Mouse (Mus musculus) MEL (cell line): ENCODE measurements at regions not wholly inside any gene's neighbourhood (a gene's known extent, or its start where the extent isn't known, plus 50 kb on each side); places are given as distances from the start of the nearest gene placed in this dataset.

ENCODE experiments used
- DNase-seq: peaks from one replicate; pipeline ENCODE4 v3.0.0; 2011; ENCODE audit warnings: low read depth, low spot score
- H3K27ac ChIP-seq: 2 replicates; pipeline ENCODE4 v1.5.1; 2012; ENCODE audit warnings: low read depth, mild to moderate bottlenecking, control low read depth, low read length, moderate library complexity; ENCODE audit not compliant: control insufficient read depth
- H3K27me3 ChIP-seq, 2 experiments: fragments of 150-350 bp in 1 of 2; sonication (generic) in 1 of 2; 2 replicates each; pipeline ENCODE4 v1.6.1; 2012; ENCODE audit warnings: low read length in 2 of 2, mild to moderate bottlenecking in 2 of 2, improper control_type of control experiment in 1 of 2, moderate library complexity in 1 of 2; ENCODE audit not compliant: insufficient read depth in 2 of 2, control insufficient read depth in 1 of 2
- H3K36me3 ChIP-seq, 2 experiments: 2 replicates each; pipeline ENCODE4 v1.6.1; 2012 to 2014; ENCODE audit warnings: low read length in 2 of 2, improper control_type of control experiment in 1 of 2, inconsistent platforms in 1 of 2, mild to moderate bottlenecking in 1 of 2; ENCODE audit not compliant: insufficient read depth in 2 of 2, control insufficient read depth in 1 of 2
- H3K4me1 ChIP-seq, 2 experiments: fragments of 150-350 bp in 1 of 2; sonication (generic) in 1 of 2; 2 replicates each; pipeline ENCODE4 v1.6.1; 2012; ENCODE audit warnings: low read length in 2 of 2, improper control_type of control experiment in 1 of 2, mild to moderate bottlenecking in 1 of 2; ENCODE audit not compliant: insufficient read depth in 2 of 2, control insufficient read depth in 1 of 2
- H3K4me3 ChIP-seq, 2 experiments: fragments of 150-350 bp in 1 of 2; sonication (generic) in 1 of 2; 2 replicates each; pipeline ENCODE4 v1.5.1; 2012; ENCODE audit warnings: low read depth in 2 of 2, low read length in 2 of 2, mild to moderate bottlenecking in 2 of 2, moderate library complexity in 2 of 2, control low read depth in 1 of 2, improper control_type of control experiment in 1 of 2; ENCODE audit not compliant: control insufficient read depth in 1 of 2, insufficient read depth in 1 of 2
- H3K79me2 ChIP-seq: 2 replicates; pipeline ENCODE4 v1.6.1; 2012; ENCODE audit warnings: mild to moderate bottlenecking, low read length, moderate library complexity; ENCODE audit not compliant: control insufficient read depth, poor library complexity, insufficient read depth
- H3K9ac ChIP-seq: 2 replicates; pipeline ENCODE4 v1.6.1; 2012; ENCODE audit warnings: low read depth, mild to moderate bottlenecking, control low read depth, low read length, moderate library complexity; ENCODE audit not compliant: control insufficient read depth, poor library complexity, severe bottlenecking
- H3K9me3 ChIP-seq: fragments of 150-350 bp; sonication (generic); replicated peaks from 2 replicates; pipeline ENCODE4 v1.6.1; 2012; ENCODE audit warnings: mild to moderate bottlenecking, low read length, improper control_type of control experiment, moderate library complexity; ENCODE audit not compliant: insufficient read depth
- BHLHE40 ChIP-seq: IDR thresholded peaks from 2 replicates; pipeline ENCODE4 v1.6.1; 2012; ENCODE audit warnings: low read depth, mild to moderate bottlenecking, inconsistent platforms, low read length, improper control_type of control experiment, borderline replicate concordance
- CHD1 ChIP-seq: IDR thresholded peaks from 2 replicates; pipeline ENCODE4 v1.6.1; 2012; ENCODE audit warnings: low read depth, mild to moderate bottlenecking, inconsistent platforms, low read length, improper control_type of control experiment
- CHD2 ChIP-seq: IDR thresholded peaks from 2 replicates; pipeline ENCODE4 v1.6.1; 2011; ENCODE audit warnings: low read length, improper control_type of control experiment
- E2F4 ChIP-seq: IDR thresholded peaks from 2 replicates; pipeline ENCODE4 v1.6.1; 2011; ENCODE audit warnings: low read depth, low read length, improper control_type of control experiment, borderline replicate concordance
- ELF1 ChIP-seq: IDR thresholded peaks from 2 replicates; pipeline ENCODE4 v1.6.1; 2014; ENCODE audit warnings: low read depth, mild to moderate bottlenecking, inconsistent platforms, low read length, improper control_type of control experiment, moderate library complexity
- EP300 ChIP-seq, 2 experiments: IDR thresholded peaks; 2 replicates each; pipeline ENCODE4 v1.6.1; 2011; ENCODE audit warnings: improper control_type of control experiment in 2 of 2, low read length in 2 of 2, low read depth in 1 of 2, mild to moderate bottlenecking in 1 of 2
- GABPA ChIP-seq: IDR thresholded peaks from 2 replicates; pipeline ENCODE4 v1.6.1; 2012; ENCODE audit warnings: low read depth, mild to moderate bottlenecking, inconsistent platforms, low read length, improper control_type of control experiment, moderate library complexity
- GATA1 ChIP-seq: IDR thresholded peaks from 2 replicates; pipeline ENCODE4 v1.6.1; 2011; ENCODE audit warnings: low read depth, low read length, improper control_type of control experiment
- KAT2A ChIP-seq: conservative IDR thresholded peaks from 2 replicates; pipeline ENCODE4 v1.6.1; 2012; ENCODE audit warnings: low read depth, low read length, improper control_type of control experiment, inconsistent platforms
- MAX ChIP-seq: IDR thresholded peaks from 2 replicates; pipeline ENCODE4 v1.6.1; 2011; ENCODE audit warnings: low read length, improper control_type of control experiment
- MXI1 ChIP-seq: IDR thresholded peaks from 2 replicates; pipeline ENCODE4 v1.6.1; 2011; ENCODE audit warnings: mild to moderate bottlenecking, low read depth, low read length, improper control_type of control experiment
- NELFE ChIP-seq: IDR thresholded peaks from 2 replicates; pipeline ENCODE4 v1.6.1; 2011; ENCODE audit warnings: low read depth, low read length, improper control_type of control experiment
- NRF1 ChIP-seq: IDR thresholded peaks from 2 replicates; pipeline ENCODE4 v1.6.1; 2014; ENCODE audit warnings: low read depth, mild to moderate bottlenecking, inconsistent platforms, low read length, improper control_type of control experiment, moderate library complexity; ENCODE audit not compliant: poor library complexity, insufficient read depth, severe bottlenecking
- POLR2A ChIP-seq, 2 experiments: IDR thresholded peaks; 2 replicates each; pipeline ENCODE4 v1.6.1; 2011 to 2012; ENCODE audit warnings: low read length in 2 of 2, mild to moderate bottlenecking in 2 of 2, control low read depth in 1 of 2, improper control_type of control experiment in 1 of 2, low read depth in 1 of 2, moderate library complexity in 1 of 2; ENCODE audit not compliant: control insufficient read depth in 1 of 2, insufficient read depth in 1 of 2, poor library complexity in 1 of 2
- POLR2AphosphoS2 ChIP-seq: IDR thresholded peaks from 2 replicates; pipeline ENCODE4 v1.6.1; 2011; ENCODE audit warnings: low read length, improper control_type of control experiment
- POLR2AphosphoS5 ChIP-seq: IDR thresholded peaks from 2 replicates; pipeline ENCODE4 v1.6.1; 2012; ENCODE audit warnings: low read depth, borderline replicate concordance, mild to moderate bottlenecking, inconsistent platforms, low read length, moderate library complexity, mixed read lengths
- RCOR1 ChIP-seq: IDR thresholded peaks from 2 replicates; pipeline ENCODE4 v1.6.1; 2012; ENCODE audit warnings: low read depth, mild to moderate bottlenecking, inconsistent platforms, low read length, improper control_type of control experiment
- SIN3A ChIP-seq: IDR thresholded peaks from 2 replicates; pipeline ENCODE4 v1.6.1; 2012; ENCODE audit warnings: low read length, improper control_type of control experiment, inconsistent platforms
- TAL1 ChIP-seq: IDR thresholded peaks from 2 replicates; pipeline ENCODE4 v1.6.1; 2012; ENCODE audit warnings: mild to moderate bottlenecking, inconsistent platforms, low read length, moderate library complexity, mixed read lengths
- TBP ChIP-seq: IDR thresholded peaks from 2 replicates; pipeline ENCODE4 v1.8.0; 2011; ENCODE audit warnings: low read depth, low read length, improper control_type of control experiment
- UBTF ChIP-seq: IDR thresholded peaks from 2 replicates; pipeline ENCODE4 v1.6.1; 2012; ENCODE audit warnings: low read depth, mild to moderate bottlenecking, inconsistent platforms, low read length, improper control_type of control experiment, moderate library complexity, borderline replicate concordance; ENCODE audit not compliant: insufficient read depth
- USF2 ChIP-seq, 2 experiments: IDR thresholded peaks; 2 replicates each; pipeline ENCODE4 v1.6.1; 2011 to 2012; ENCODE audit warnings: improper control_type of control experiment in 2 of 2, low read length in 2 of 2, borderline replicate concordance in 1 of 2, inconsistent platforms in 1 of 2, low read depth in 1 of 2, mild to moderate bottlenecking in 1 of 2; ENCODE audit not compliant: insufficient read depth in 1 of 2
- ZC3H11A ChIP-seq: IDR thresholded peaks from 2 replicates; pipeline ENCODE4 v1.6.1; 2012; ENCODE audit warnings: low read depth, mild to moderate bottlenecking, inconsistent platforms, low read length, improper control_type of control experiment
- ZKSCAN1 ChIP-seq: IDR thresholded peaks from 2 replicates; pipeline ENCODE4 v1.6.1; 2012; ENCODE audit warnings: low read depth, mild to moderate bottlenecking, inconsistent platforms, low read length, improper control_type of control experiment, moderate library complexity
- ZMIZ1 ChIP-seq: IDR thresholded peaks from 2 replicates; pipeline ENCODE4 v1.6.1; 2012; ENCODE audit warnings: low read depth, mild to moderate bottlenecking, inconsistent platforms, low read length, improper control_type of control experiment, moderate library complexity
- ZNF384 ChIP-seq: IDR thresholded peaks from 2 replicates; pipeline ENCODE4 v1.6.1; 2012; ENCODE audit warnings: low read depth, mild to moderate bottlenecking, inconsistent platforms, low read length, improper control_type of control experiment

DNA sequence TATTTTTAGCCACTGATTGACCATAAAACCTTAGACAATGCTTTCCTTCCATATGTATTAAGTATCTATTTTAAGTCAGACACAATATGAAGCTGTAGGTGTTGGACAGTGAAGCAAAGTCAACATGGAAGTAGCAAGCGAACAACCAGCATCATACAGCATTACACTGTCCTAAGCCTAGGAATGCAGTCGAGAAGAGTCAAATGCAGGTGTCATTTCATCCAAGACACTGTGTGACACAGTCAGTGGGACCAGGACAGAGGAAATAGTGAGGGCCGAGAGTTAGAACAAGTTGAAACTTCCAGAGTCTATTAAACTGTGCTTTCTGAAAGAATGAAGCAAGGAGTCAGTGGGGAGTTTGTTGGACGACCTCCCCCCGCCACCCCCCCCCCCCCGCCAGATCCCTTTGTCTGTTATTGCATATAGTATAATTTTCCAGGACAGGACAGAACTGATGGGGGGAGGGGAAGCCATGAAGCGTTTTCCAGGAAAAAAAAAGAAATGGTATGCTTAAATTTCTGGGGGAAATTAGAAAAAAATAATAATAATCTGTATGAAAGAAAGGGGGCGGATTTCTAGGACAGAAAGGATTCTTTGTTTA is 559.9 kb downstream of the Rps29 start:
- Histone ChIP-seq H3K9ac (no peak overlapping the region), H3K4me1 (no peaks in the 10 kb centered on the region), H3K79me2 (no peaks in the 10 kb centered on the region), H3K4me3 (no peak overlapping the region), H3K36me3 (no peaks in the 10 kb centered on the region), H3K27ac (no peak overlapping the region), H3K9me3 (no peaks in the 10 kb centered on the region), H3K27me3 (no peaks in the 10 kb centered on the region)
- DNase-seq, result no peak
- TF ChIP-seq NRF1 (no peak), NELFE (no peak), GATA1 (no peak), EP300 (IDR thresholded peaks at IDR 0.05; ENCODE audit: low read depth in 1 of 2, low read length in 2 of 2) (no peak), CHD2 (no peak), USF2 (IDR thresholded peaks at IDR 0.05; ENCODE audit: borderline replicate concordance in 1 of 2, insufficient read depth in 1 of 2, low read depth in 1 of 2, low read length in 2 of 2) (no peak), POLR2AphosphoS2 (no peak), ZC3H11A (no peak), CHD1 (no peak), MXI1 (no peak), ZKSCAN1 (no peak), MAX (no peak), POLR2A (IDR thresholded peaks at IDR 0.05; ENCODE audit: control insufficient read depth in 1 of 2, insufficient read depth in 1 of 2, low read depth in 1 of 2, low read length in 2 of 2, poor library complexity in 1 of 2) (no peak), ZNF384 (no peak), TAL1 (no peak), ELF1 (no peak), UBTF (no peak)

DNA sequence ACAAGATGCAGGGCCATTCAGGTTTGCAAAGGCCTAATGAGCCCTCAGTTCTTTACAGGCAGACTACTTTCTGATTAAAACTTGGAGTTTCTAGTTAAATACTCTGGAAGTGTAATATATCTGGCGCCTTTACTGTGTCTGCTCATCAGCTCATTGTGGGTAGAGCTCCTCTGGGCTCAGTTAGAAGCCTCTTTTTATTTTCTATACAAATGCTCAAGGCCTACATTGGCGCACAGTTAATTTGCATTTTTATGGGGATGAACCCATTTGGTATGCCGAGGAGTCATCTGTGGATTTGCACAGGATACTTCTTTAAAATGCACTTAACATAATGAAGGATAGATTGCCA is 573.5 kb downstream of the Rps29 start:
- Histone ChIP-seq H3K4me3 (no peak overlapping the region), H3K27ac (no peak overlapping the region), H3K4me1 (peaks cover 0 to 3% of the 10 kb centered on the region in 2 experiments; a peak in 2 of 4 replicates), H3K79me2 (no peaks in the 10 kb centered on the region), H3K9me3 (no peaks in the 10 kb centered on the region), H3K27me3 (no peaks in the 10 kb centered on the region), H3K9ac (no peak overlapping the region), H3K36me3 (no peaks in the 10 kb centered on the region)
- TF ChIP-seq KAT2A, result no peak
- no peak for TF ChIP-seq GABPA
- TF ChIP-seq TBP, result no peak
- no peak for TF ChIP-seq BHLHE40
- TF ChIP-seq MAX, result no peak
- TF ChIP-seq RCOR1, result no peak
- no peak for TF ChIP-seq CHD1
- TF ChIP-seq ZKSCAN1, result no peak
- TF ChIP-seq POLR2A (IDR thresholded peaks at IDR 0.05; ENCODE audit: control insufficient read depth in 1 of 2, insufficient read depth in 1 of 2, low read depth in 1 of 2, low read length in 2 of 2, poor library complexity in 1 of 2), result no peak
- no peak for TF ChIP-seq SIN3A
- no peak for TF ChIP-seq UBTF
- TF ChIP-seq USF2 (IDR thresholded peaks at IDR 0.05; ENCODE audit: borderline replicate concordance in 1 of 2, insufficient read depth in 1 of 2, low read depth in 1 of 2, low read length in 2 of 2), result no peak
- no peak for TF ChIP-seq ELF1
- TF ChIP-seq POLR2AphosphoS2, result no peak
- TF ChIP-seq POLR2AphosphoS5, result no peak
- TF ChIP-seq MXI1, result no peak
- no peak for TF ChIP-seq E2F4
- TF ChIP-seq ZMIZ1, result no peak
- no peak for DNase-seq
